Mouse (Mus musculus) MEL (cell line): ENCODE data around the gene Nos3.

ENCODE experiments used
- CTCF ChIP-seq, 3 experiments: IDR thresholded peaks in 2 of 3; conservative IDR thresholded peaks in 1 of 3; 2 replicates each; pipeline ENCODE4 v1.5.1; 2011 to 2012; ENCODE audit warnings: low read length in 3 of 3, low read depth in 2 of 3, mild to moderate bottlenecking in 2 of 3, improper control_type of control experiment in 1 of 3, inconsistent platforms in 1 of 3, mixed read lengths in 1 of 3, moderate library complexity in 1 of 3; ENCODE audit not compliant: control insufficient read depth in 1 of 3, insufficient read depth in 1 of 3, poor library complexity in 1 of 3, severe bottlenecking in 1 of 3
- EP300 ChIP-seq, 2 experiments: IDR thresholded peaks; 2 replicates each; pipeline ENCODE4 v1.6.1; 2011; ENCODE audit warnings: improper control_type of control experiment in 2 of 2, low read length in 2 of 2, low read depth in 1 of 2, mild to moderate bottlenecking in 1 of 2
- GABPA ChIP-seq: IDR thresholded peaks from 2 replicates; pipeline ENCODE4 v1.6.1; 2012; ENCODE audit warnings: low read depth, mild to moderate bottlenecking, inconsistent platforms, low read length, improper control_type of control experiment, moderate library complexity
- POLR2A ChIP-seq, 2 experiments: IDR thresholded peaks; 2 replicates each; pipeline ENCODE4 v1.6.1; 2011 to 2012; ENCODE audit warnings: low read length in 2 of 2, mild to moderate bottlenecking in 2 of 2, control low read depth in 1 of 2, improper control_type of control experiment in 1 of 2, low read depth in 1 of 2, moderate library complexity in 1 of 2; ENCODE audit not compliant: control insufficient read depth in 1 of 2, insufficient read depth in 1 of 2, poor library complexity in 1 of 2
- UBTF ChIP-seq: IDR thresholded peaks from 2 replicates; pipeline ENCODE4 v1.6.1; 2012; ENCODE audit warnings: low read depth, mild to moderate bottlenecking, inconsistent platforms, low read length, improper control_type of control experiment, moderate library complexity, borderline replicate concordance; ENCODE audit not compliant: insufficient read depth
- ZNF384 ChIP-seq: IDR thresholded peaks from 2 replicates; pipeline ENCODE4 v1.6.1; 2012; ENCODE audit warnings: low read depth, mild to moderate bottlenecking, inconsistent platforms, low read length, improper control_type of control experiment

DNA sequence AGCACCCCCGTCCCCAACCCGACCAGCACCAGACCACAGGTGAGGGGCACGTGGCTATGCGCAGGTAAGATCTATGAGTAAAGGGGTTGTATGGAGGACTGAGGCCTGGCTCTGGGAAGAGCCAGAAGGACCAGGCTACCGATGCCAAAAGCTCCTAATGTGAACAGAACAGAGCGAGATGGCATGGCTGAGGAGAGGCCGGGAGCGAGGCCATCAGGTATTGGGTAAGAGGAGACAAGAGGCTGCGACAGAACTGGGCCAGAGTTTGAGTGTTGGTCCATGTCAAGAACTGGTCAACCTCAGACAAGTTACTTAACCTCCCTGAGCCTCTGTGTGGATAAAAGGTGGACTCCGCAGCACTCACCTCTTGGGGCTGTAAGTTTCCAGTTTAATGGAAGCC lies 353 bp downstream of the Nos3 start:
- TF ChIP-seq POLR2A (IDR thresholded peaks at IDR 0.05; ENCODE audit: control insufficient read depth in 1 of 2, insufficient read depth in 1 of 2, low read depth in 1 of 2, low read length in 2 of 2, poor library complexity in 1 of 2), result no peak
- no peak for TF ChIP-seq EP300 (IDR thresholded peaks at IDR 0.05; ENCODE audit: low read depth in 1 of 2, low read length in 2 of 2)
- no peak for TF ChIP-seq CTCF (IDR thresholded peaks at IDR 0.05 in 2 of 3, conservative IDR thresholded peaks at IDR 0.05 in 1 of 3; ENCODE audit: control insufficient read depth in 1 of 3, insufficient read depth in 1 of 3, low read depth in 2 of 3, low read length in 3 of 3, poor library complexity in 1 of 3, severe bottlenecking in 1 of 3)
- no peak for TF ChIP-seq ZNF384
- TF ChIP-seq GABPA, result no peak
- no peak for TF ChIP-seq UBTF
